Mouse (Mus musculus) midbrain, embryonic 10.5 days (tissue): ENCODE measurements around the gene Arnt2. TPM values are rescaled to one million over a fixed set of nuclear protein-coding genes. Genes with fewer than 3 reads are reported as not detected.

ENCODE experiments used
- DNase-seq: peaks from one replicate; pipeline ENCODE4 v3.0.0-alpha.2; 2017; ENCODE audit warnings: low spot score
- H3K27ac ChIP-seq: fragments of 300-500 bp; sonication (generic); replicated peaks from 2 replicates; pipeline ENCODE4 v1.5.1; 2016; ENCODE audit warnings: mild to moderate bottlenecking
- H3K27me3 ChIP-seq: fragments of 300-500 bp; sonication (generic); 2 replicates; pipeline ENCODE4 v1.6.1; 2016; ENCODE audit warnings: low read depth, mild to moderate bottlenecking; ENCODE audit not compliant: poor library complexity, severe bottlenecking
- H3K36me3 ChIP-seq: fragments of 300-500 bp; sonication (generic); 2 replicates; pipeline ENCODE4 v1.6.1; 2016; ENCODE audit warnings: mild to moderate bottlenecking, moderate library complexity
- H3K4me1 ChIP-seq: fragments of 300-500 bp; sonication (generic); 2 replicates; pipeline ENCODE4 v1.6.1; 2016
- H3K4me3 ChIP-seq: fragments of 300-500 bp; sonication (generic); 2 replicates; pipeline ENCODE4 v1.5.1; 2016; ENCODE audit warnings: mild to moderate bottlenecking, moderate library complexity
- H3K9me3 ChIP-seq: fragments of 300-500 bp; sonication (generic); replicated peaks from 2 replicates; pipeline ENCODE4 v1.6.1; 2016; ENCODE audit warnings: mild to moderate bottlenecking
- WGBS: fragments of 180-500 bp; shearing (Covaris S2); methylation state at CpG from one replicate; pipeline ENCODE4 v1.1.7; 2016; 5-methylcytosine and 5-hydroxymethylcytosine counted together
- polyA plus RNA-seq: library from polyadenylated mRNA; unstranded; fragments of >200 nt; fragmentation: Nextera tagmentation; extraction: Ambion mirVana; gene quantifications from 2 replicates; pipeline ENCODE4 v1.2.1, GENCODE M21; 2016

Arnt2 gene
- polyA plus RNA-seq, 1 experiment from 2014 or later, result 24.0 TPM

GRCm38 (mm10) chr7:84246093-84246492 is 163.9 kb downstream of the Arnt2 start:
- H3K4me1 ChIP-seq, result peaks cover 31% of the 10 kb centered on the region
- no peak overlapping the region for H3K4me3 ChIP-seq
- H3K27ac ChIP-seq, result no peak overlapping the region
- no peak for DNase-seq
- no peaks in the 10 kb centered on the region for H3K27me3 ChIP-seq
- peaks cover 30% of the 10 kb centered on the region for H3K36me3 ChIP-seq
- H3K9me3 ChIP-seq, result no peaks in the 10 kb centered on the region
- WGBS, result 85% methylated on average over 2 of the region's 2 CpGs

- Histone ChIP-seq H3K27ac (no peak overlapping the region), H3K9me3 (no peaks in the 10 kb centered on the region), H3K36me3 (no peaks in the 10 kb centered on the region), H3K4me3 (no peak overlapping the region), H3K27me3 (no peaks in the 10 kb centered on the region), H3K4me1 (no peaks in the 10 kb centered on the region)
- DNase-seq, result no peak
- WGBS, result 77% methylated on average over 3 of the region's 3 CpGs
Observed at GRCm38 (mm10) chr7:84240406-84240805, 169.6 kb downstream of the Arnt2 start.

- WGBS, result 75% methylated on average over 4 of the region's 4 CpGs
- Histone ChIP-seq H3K4me3 (no peak overlapping the region), H3K9me3 (no peaks in the 10 kb centered on the region), H3K27me3 (no peaks in the 10 kb centered on the region), H3K27ac (no peak overlapping the region), H3K36me3 (no peaks in the 10 kb centered on the region), H3K4me1 (no peaks in the 10 kb centered on the region)
- DNase-seq, result no peak
Observed at GRCm38 (mm10) chr7:84237655-84238054, 172.3 kb downstream of the Arnt2 start.

GRCm38 (mm10) chr7:84231396-84231795 is 178.6 kb downstream of the Arnt2 start:
- Histone ChIP-seq H3K27ac (no peak overlapping the region), H3K36me3 (no peaks in the 10 kb centered on the region), H3K27me3 (no peaks in the 10 kb centered on the region), H3K9me3 (no peaks in the 10 kb centered on the region), H3K4me1 (no peaks in the 10 kb centered on the region), H3K4me3 (no peak overlapping the region)
- 72% methylated on average over 4 of the region's 4 CpGs for WGBS
- DNase-seq, result no peak

GRCm38 (mm10) chr7:84227652-84228051 is 182.3 kb downstream of the Arnt2 start:
- 86% methylated on average over 1 of the region's 1 CpGs for WGBS
- no peaks in the 10 kb centered on the region for H3K9me3 ChIP-seq
- no peak for DNase-seq
- no peaks in the 10 kb centered on the region for H3K27me3 ChIP-seq
- no peak overlapping the region for H3K27ac ChIP-seq
- no peak overlapping the region for H3K4me3 ChIP-seq
- no peaks in the 10 kb centered on the region for H3K36me3 ChIP-seq
- no peaks in the 10 kb centered on the region for H3K4me1 ChIP-seq

- WGBS, result 88% methylated on average over 3 of the region's 3 CpGs
- H3K4me3 ChIP-seq, result no peak overlapping the region
- H3K4me1 ChIP-seq, result no peaks in the 10 kb centered on the region
- no peak overlapping the region for H3K27ac ChIP-seq
- no peaks in the 10 kb centered on the region for H3K27me3 ChIP-seq
- DNase-seq, result no peak
- H3K36me3 ChIP-seq, result no peaks in the 10 kb centered on the region
- H3K9me3 ChIP-seq, result no peaks in the 10 kb centered on the region
Observed at GRCm38 (mm10) chr7:84226909-84227308, 183.1 kb downstream of the Arnt2 start.

GRCm38 (mm10) chr7:84212112-84212511 is 197.9 kb downstream of the Arnt2 start:
- Histone ChIP-seq H3K36me3 (no peaks in the 10 kb centered on the region), H3K9me3 (no peaks in the 10 kb centered on the region), H3K4me1 (peaks cover 10% of the 10 kb centered on the region), H3K27me3 (no peaks in the 10 kb centered on the region), H3K4me3 (no peak overlapping the region), H3K27ac (no peak overlapping the region)
- DNase-seq, result no peak
- WGBS, result 59% methylated on average over 1 of the region's 1 CpGs

GRCm38 (mm10) chr7:84210585-84211291 is 199.2 kb downstream of the Arnt2 start:
- Histone ChIP-seq H3K27ac (0 out of 2 replicates have a peak overlapping the region, but pooled peaks have one; percentile 3), H3K27me3 (no peaks in the 10 kb centered on the region), H3K9me3 (no peaks in the 10 kb centered on the region), H3K4me1 (peaks cover 10% of the 10 kb centered on the region), H3K4me3 (no peak overlapping the region), H3K36me3 (no peaks in the 10 kb centered on the region)
- 82% methylated on average over 10 of the region's 10 CpGs for whole genome bisulfite sequencing
- DNase-seq, result no peak

GRCm38 (mm10) chr7:84203981-84204380 is 206.0 kb downstream of the Arnt2 start:
- WGBS, result 82% methylated on average over 3 of the region's 3 CpGs

GRCm38 (mm10) chr7:84201151-84202068 is 208.6 kb downstream of the Arnt2 start:
- 92% methylated on average over 13 of the region's 13 CpGs for WGBS
- no peak for DNase-seq
- H3K27me3 ChIP-seq, result peaks cover 14% of the 10 kb centered on the region; the same call in 1 of the 2 replicates

More at GRCm38 (mm10) chr7:84203981-84204380, 206.0 kb downstream of the Arnt2 start:
- H3K27ac ChIP-seq, result no peak overlapping the region
- DNase-seq, result no peak
- no peaks in the 10 kb centered on the region for H3K9me3 ChIP-seq
- H3K36me3 ChIP-seq, result no peaks in the 10 kb centered on the region
- peaks cover 5% of the 10 kb centered on the region; the same call in 1 of the 2 replicates for H3K27me3 ChIP-seq
- H3K4me1 ChIP-seq, result no peaks in the 10 kb centered on the region
- no peak overlapping the region for H3K4me3 ChIP-seq

GRCm38 (mm10) chr7:84197208-84197860 is 212.6 kb downstream of the Arnt2 start:
- 81% methylated on average over 6 of the region's 6 CpGs for WGBS
- Histone ChIP-seq H3K27me3 (peaks cover 15% of the 10 kb centered on the region; the same call in 1 of the 2 replicates), H3K27ac (no peak overlapping the region), H3K4me3 (no peak overlapping the region), H3K9me3 (no peaks in the 10 kb centered on the region), H3K36me3 (no peaks in the 10 kb centered on the region), H3K4me1 (no peaks in the 10 kb centered on the region)
- no peak for DNase-seq

More at GRCm38 (mm10) chr7:84201151-84202068, 208.6 kb downstream of the Arnt2 start:
- Histone ChIP-seq H3K4me1 (no peaks in the 10 kb centered on the region), H3K4me3 (no peak overlapping the region), H3K36me3 (no peaks in the 10 kb centered on the region), H3K9me3 (no peaks in the 10 kb centered on the region), H3K27ac (no peak overlapping the region)
